Mouse (Mus musculus) forebrain, embryonic 10.5 days (tissue): ENCODE results near the gene Nectin2. TPM values are rescaled to one million over a fixed set of nuclear protein-coding genes. Genes with fewer than 3 reads are reported as not detected.
"Not testable (repeated sequence)": the region's sequence is repeated elsewhere in the genome, so short reads cannot be mapped to it uniquely, and the experiment has no call there.

Experiments used
- DNase-seq: peaks from one replicate; pipeline ENCODE4 v3.0.0-alpha.2; 2017; ENCODE audit warnings: low spot score; ENCODE audit errors: extremely low spot score
- H3K27ac ChIP-seq: fragments of 300-500 bp; sonication (generic); 2 replicates; pipeline ENCODE4 v1.5.1; 2016; ENCODE audit warnings: mild to moderate bottlenecking
- H3K27me3 ChIP-seq: fragments of 300-500 bp; sonication (generic); 2 replicates; pipeline ENCODE4 v1.6.1; 2016; ENCODE audit warnings: mild to moderate bottlenecking; ENCODE audit not compliant: poor library complexity, severe bottlenecking
- H3K36me3 ChIP-seq: fragments of 300-500 bp; sonication (generic); replicated peaks from 2 replicates; pipeline ENCODE4 v1.6.1; 2016; ENCODE audit warnings: mild to moderate bottlenecking, moderate library complexity
- H3K4me1 ChIP-seq: fragments of 300-500 bp; sonication (generic); 2 replicates; pipeline ENCODE4 v1.6.1; 2016
- H3K4me3 ChIP-seq: fragments of 300-500 bp; sonication (generic); 2 replicates; pipeline ENCODE4 v1.5.1; 2016; ENCODE audit warnings: mild to moderate bottlenecking, moderate library complexity
- H3K9me3 ChIP-seq: fragments of 300-500 bp; sonication (generic); 2 replicates; pipeline ENCODE4 v1.6.1; 2016; ENCODE audit warnings: mild to moderate bottlenecking, moderate library complexity
- WGBS: fragments of 180-500 bp; shearing (Covaris S2); methylation state at CpG from one replicate; pipeline ENCODE4 v1.1.7; 2016; 5-methylcytosine and 5-hydroxymethylcytosine counted together
- polyA plus RNA-seq: library from polyadenylated mRNA; unstranded; fragments of >200 nt; fragmentation: Nextera tagmentation; extraction: Ambion mirVana; gene quantifications from 2 replicates; pipeline ENCODE4 v1.2.1, GENCODE M21; 2016

The Nectin2 gene
- polyA plus RNA-seq, result 84.2 and 97.3 TPM in 2 replicates

GRCm38 (mm10) chr7:19750217-19751069 is at the start of gene Nectin2:
Nectin2 (minus strand) TSS chr7:19750483.
- peak; percentile 85 for DNase-seq
- Histone ChIP-seq H3K4me3 (peak within 1 kb of the TSS; percentile 77), H3K4me1 (peaks cover 49% of the 10 kb centered on the region), H3K27ac (peak within 1 kb of the TSS; percentile 92), H3K27me3 (no peaks in the 10 kb centered on the region), H3K36me3 (peaks cover 6% of the 10 kb centered on the region), H3K9me3 (no peaks in the 10 kb centered on the region)
- WGBS, result 15% methylated on average over 19 of the region's 19 CpGs

- peak; percentile 74 for DNase-seq
- Histone ChIP-seq H3K4me3 (peak within 1 kb of the TSS; percentile 35), H3K27ac (no peak within 1 kb of the TSS), H3K27me3 (peaks cover 37% of the 10 kb centered on the region), H3K4me1 (peaks cover 8% of the 10 kb centered on the region; the same call in 1 of the 2 replicates), H3K9me3 (0 out of 2 replicates have a peak, but pooled peaks cover 4% of the 10 kb centered on the region), H3K36me3 (no peaks in the 10 kb centered on the region)
- WGBS, result 3% methylated on average over 32 of the region's 32 CpGs
These were observed 46.7 kb upstream of the Nectin2 start, which contains the start of gene Cblc for GRCm38 (mm10) chr7:19796697-19797588. Cblc (minus strand) TSS chr7:19796809.

GRCm38 (mm10) chr7:19796254-19796653 is 46.0 kb upstream of the Nectin2 start:
- H3K4me1 ChIP-seq, result peaks cover 8% of the 10 kb centered on the region; the same call in 1 of the 2 replicates
- DNase-seq, result no peak
- peak overlapping the region; percentile 35 for H3K4me3 ChIP-seq
- 7% methylated on average over 18 of the region's 18 CpGs for WGBS
- H3K27me3 ChIP-seq, result peaks cover 36% of the 10 kb centered on the region
- H3K27ac ChIP-seq, result no peak overlapping the region
- H3K9me3 ChIP-seq, result 0 out of 2 replicates have a peak, but pooled peaks cover 4% of the 10 kb centered on the region
- no peaks in the 10 kb centered on the region for H3K36me3 ChIP-seq

GRCm38 (mm10) chr7:19795236-19795635 is 45.0 kb upstream of the Nectin2 start:
- H3K27me3 ChIP-seq, result peaks cover 46% of the 10 kb centered on the region
- peaks cover 10% of the 10 kb centered on the region for H3K4me1 ChIP-seq
- no peak overlapping the region for H3K27ac ChIP-seq
- 77% methylated on average over 2 of the region's 2 CpGs for WGBS
- H3K36me3 ChIP-seq, result no peaks in the 10 kb centered on the region
- H3K4me3 ChIP-seq, result no peak overlapping the region
- H3K9me3 ChIP-seq, result 0 out of 2 replicates have a peak, but pooled peaks cover 4% of the 10 kb centered on the region
- DNase-seq, result no peak

GRCm38 (mm10) chr7:19792701-19793630 is 42.7 kb upstream of the Nectin2 start:
- Histone ChIP-seq H3K36me3 (no peaks in the 10 kb centered on the region), H3K4me3 (no peak overlapping the region), H3K4me1 (peaks cover 17% of the 10 kb centered on the region), H3K27me3 (peaks cover 55% of the 10 kb centered on the region), H3K9me3 (peaks cover 9% of the 10 kb centered on the region; the same call in 1 of the 2 replicates), H3K27ac (no peak overlapping the region)
- 92% methylated on average over 19 of the region's 19 CpGs for WGBS
- DNase-seq, result no peak

- WGBS, result 87% methylated on average over 2 of the region's 2 CpGs
- Histone ChIP-seq H3K9me3 (peaks cover 11% of the 10 kb centered on the region; the same call in 1 of the 2 replicates), H3K4me1 (peaks cover 11% of the 10 kb centered on the region), H3K27me3 (peaks cover 42% of the 10 kb centered on the region)
- H3K4me3 ChIP-seq, H3K27ac ChIP-seq, H3K36me3 ChIP-seq, DNase-seq: not testable (repeated sequence)
These were observed 41.2 kb upstream of the Nectin2 start for GRCm38 (mm10) chr7:19791504-19791903.

GRCm38 (mm10) chr7:19789904-19790347 is 39.6 kb upstream of the Nectin2 start:
- peak; percentile 89 for DNase-seq
- peaks cover 11% of the 10 kb centered on the region; the same call in 1 of the 2 replicates for H3K9me3 ChIP-seq
- H3K4me3 ChIP-seq, result peak overlapping the region; percentile 54
- H3K27me3 ChIP-seq, result peaks cover 27% of the 10 kb centered on the region
- peaks cover 18% of the 10 kb centered on the region for H3K4me1 ChIP-seq
- 1% methylated on average over 19 of the region's 19 CpGs for WGBS
- no peaks in the 10 kb centered on the region for H3K36me3 ChIP-seq
- peak overlapping the region; percentile 72 for H3K27ac ChIP-seq

GRCm38 (mm10) chr7:19785874-19786458 is 35.7 kb upstream of the Nectin2 start:
- H3K27ac ChIP-seq, result no peak overlapping the region
- DNase-seq, result no peak
- H3K36me3 ChIP-seq, result no peaks in the 10 kb centered on the region
- peaks cover 19% of the 10 kb centered on the region for H3K4me1 ChIP-seq
- H3K9me3 ChIP-seq, result peaks cover 12% of the 10 kb centered on the region
- peaks cover 17% of the 10 kb centered on the region for H3K27me3 ChIP-seq
- no peak overlapping the region for H3K4me3 ChIP-seq
- WGBS, result 54% methylated on average over 12 of the region's 12 CpGs

GRCm38 (mm10) chr7:19784764-19785535 is 34.7 kb upstream of the Nectin2 start:
- H3K4me1 ChIP-seq, result peaks cover 14% of the 10 kb centered on the region
- no peaks in the 10 kb centered on the region for H3K36me3 ChIP-seq
- 51% methylated on average over 11 of the region's 11 CpGs for WGBS
- H3K27ac ChIP-seq, result no peak overlapping the region
- H3K27me3 ChIP-seq, result peaks cover 8% of the 10 kb centered on the region
- H3K4me3 ChIP-seq, result no peak overlapping the region
- DNase-seq, result no peak
- peaks cover 15% of the 10 kb centered on the region for H3K9me3 ChIP-seq

GRCm38 (mm10) chr7:19783630-19784029 is 33.3 kb upstream of the Nectin2 start:
- H3K27ac ChIP-seq, result no peak overlapping the region
- peaks cover 9% of the 10 kb centered on the region for H3K4me1 ChIP-seq
- peaks cover 22% of the 10 kb centered on the region for H3K9me3 ChIP-seq
- 83% methylated on average over 8 of the region's 8 CpGs for WGBS
- no peak overlapping the region for H3K4me3 ChIP-seq
- H3K36me3 ChIP-seq, result no peaks in the 10 kb centered on the region
- no peak for DNase-seq
- H3K27me3 ChIP-seq, result peaks cover under 1% of the 10 kb centered on the region; the same call in 1 of the 2 replicates

- 87% methylated on average over 4 of the region's 4 CpGs for WGBS
- peaks cover 14% of the 10 kb centered on the region for H3K9me3 ChIP-seq
- H3K4me1 ChIP-seq, result peaks cover 9% of the 10 kb centered on the region
- no peaks in the 10 kb centered on the region for H3K36me3 ChIP-seq
- no peak for DNase-seq
- no peak overlapping the region for H3K4me3 ChIP-seq
- no peak overlapping the region for H3K27ac ChIP-seq
- H3K27me3 ChIP-seq, result no peaks in the 10 kb centered on the region
These were observed 32.4 kb upstream of the Nectin2 start for GRCm38 (mm10) chr7:19782645-19783044.
